Mouse (Mus musculus): Measurements from ENCODE around the gene Cldn17. TPM values are rescaled to one million over a fixed set of nuclear protein-coding genes. Genes with fewer than 3 reads are reported as not detected.

The Cldn17 gene
- total RNA-seq, 1 experiment, result not detected

GRCm38 (mm10) chr16:88506338-88506737, 440 bp downstream of the Cldn17 start:
- H3K27ac ChIP-seq (ENCODE audit: insufficient read depth, low read depth, low read length, poor library complexity, severe bottlenecking), result no peak overlapping the region
- no peaks in the 10 kb centered on the region for H3K36me3 ChIP-seq (ENCODE audit: control insufficient read depth, insufficient read depth, low read length, poor library complexity, severe bottlenecking)
- H3K4me3 ChIP-seq (ENCODE audit: insufficient read depth in 1 of 2, low read depth in 1 of 2, low read length in 2 of 2, poor library complexity in 1 of 2, severe bottlenecking in 1 of 2), result no peak overlapping the region
- no peaks in the 10 kb centered on the region for H3K9me3 ChIP-seq (ENCODE audit: control insufficient read depth, insufficient read depth, low read depth, low read length)
- no peak overlapping the region for H3K9ac ChIP-seq (ENCODE audit: insufficient read depth, low read depth, low read length, poor library complexity, severe bottlenecking)
- in situ Hi-C loops (cut with MboI; ENCODE audit: low sequenced_read_pairs in 2 of 2, unreplicated experiment in 2 of 2), result no loop called here
- TF ChIP-seq MAFK (IDR thresholded peaks at IDR 0.05; ENCODE audit: insufficient read depth, low read depth, low read length) (no peak), HCFC1 (IDR thresholded peaks at IDR 0.05; ENCODE audit: borderline replicate concordance, insufficient read depth, low read length) (no peak), CHD2 (IDR thresholded peaks at IDR 0.05; ENCODE audit: low read depth, low read length) (no peak), ZC3H11A (IDR thresholded peaks at IDR 0.05; ENCODE audit: borderline replicate concordance, low read depth, low read length) (no peak), ZNF384 (IDR thresholded peaks at IDR 0.05; ENCODE audit: low read depth, low read length) (no peak)
- DNase-seq (ENCODE audit: low read depth, low spot score), result no peak
- no peaks in the 10 kb centered on the region for H3K4me1 ChIP-seq (ENCODE audit: control insufficient read depth in 2 of 2, insufficient read depth in 2 of 2, low read length in 2 of 2, poor library complexity in 1 of 2)

- in situ Hi-C loops (cut with MboI; ENCODE audit: low sequenced_read_pairs in 2 of 2, unreplicated experiment in 2 of 2), result no loop called here
- H3K36me3 ChIP-seq (ENCODE audit: control insufficient read depth, insufficient read depth, low read length, poor library complexity, severe bottlenecking), result no peaks in the 10 kb centered on the region
- no peak overlapping the region for H3K9ac ChIP-seq (ENCODE audit: insufficient read depth, low read depth, low read length, poor library complexity, severe bottlenecking)
- DNase-seq (ENCODE audit: low read depth, low spot score), result no peak
- H3K4me1 ChIP-seq (ENCODE audit: control insufficient read depth in 2 of 2, insufficient read depth in 2 of 2, low read length in 2 of 2, poor library complexity in 1 of 2), result no peaks in the 10 kb centered on the region
- H3K9me3 ChIP-seq (ENCODE audit: control insufficient read depth, insufficient read depth, low read depth, low read length), result no peaks in the 10 kb centered on the region
- H3K4me3 ChIP-seq (ENCODE audit: insufficient read depth in 1 of 2, low read depth in 1 of 2, low read length in 2 of 2, poor library complexity in 1 of 2, severe bottlenecking in 1 of 2), result no peak overlapping the region
- H3K27ac ChIP-seq (ENCODE audit: insufficient read depth, low read depth, low read length, poor library complexity, severe bottlenecking), result no peak overlapping the region
- TF ChIP-seq ZC3H11A (IDR thresholded peaks at IDR 0.05; ENCODE audit: borderline replicate concordance, low read depth, low read length) (no peak), CHD2 (IDR thresholded peaks at IDR 0.05; ENCODE audit: low read depth, low read length) (no peak), ZNF384 (IDR thresholded peaks at IDR 0.05; ENCODE audit: low read depth, low read length) (no peak), MAFK (IDR thresholded peaks at IDR 0.05; ENCODE audit: insufficient read depth, low read depth, low read length) (no peak), HCFC1 (IDR thresholded peaks at IDR 0.05; ENCODE audit: borderline replicate concordance, insufficient read depth, low read length) (no peak)
Measured at GRCm38 (mm10) chr16:88488096-88488495, 18.7 kb downstream of the Cldn17 start.

DNA sequence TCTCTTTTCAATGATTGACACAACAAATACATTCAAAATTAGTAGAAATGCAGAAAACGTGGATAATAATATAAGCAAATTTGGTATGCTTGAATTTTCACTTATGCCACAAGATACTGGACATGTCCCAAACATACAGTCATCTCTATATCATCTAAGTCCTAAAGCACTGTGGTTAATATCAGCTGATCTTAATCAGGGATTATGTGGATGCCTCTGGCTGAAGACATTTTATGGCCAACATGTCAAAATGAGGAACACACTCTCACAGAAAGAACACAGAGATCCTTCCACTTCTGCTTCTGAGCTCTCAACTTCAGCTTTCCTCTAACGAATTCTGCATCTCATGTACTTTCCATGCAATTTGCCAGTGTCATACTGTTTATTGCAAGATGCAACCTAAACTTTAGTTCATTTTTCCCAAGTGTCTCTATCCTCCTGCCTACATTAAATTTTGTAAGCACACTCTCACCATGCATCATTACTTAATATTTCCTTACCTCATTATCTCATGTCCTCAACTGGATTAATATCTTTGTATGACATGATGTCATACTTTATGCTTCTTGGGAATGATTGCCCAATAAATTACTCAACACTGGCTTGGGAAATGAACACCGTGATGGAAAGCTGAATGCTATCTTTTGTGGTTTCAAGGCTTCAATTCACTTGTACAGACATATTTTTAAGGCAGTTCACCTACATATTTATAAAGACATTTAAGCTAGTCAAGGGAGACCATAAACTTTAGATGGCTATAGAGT, 26.6 kb downstream of the Cldn17 start:
- Histone ChIP-seq H3K9me3 (ENCODE audit: control insufficient read depth, insufficient read depth, low read depth, low read length) (no peaks in the 10 kb centered on the region), H3K36me3 (ENCODE audit: control insufficient read depth, insufficient read depth, low read length, poor library complexity, severe bottlenecking) (no peaks in the 10 kb centered on the region), H3K27ac (ENCODE audit: insufficient read depth, low read depth, low read length, poor library complexity, severe bottlenecking) (no peak overlapping the region), H3K4me3 (ENCODE audit: insufficient read depth in 1 of 2, low read depth in 1 of 2, low read length in 2 of 2, poor library complexity in 1 of 2, severe bottlenecking in 1 of 2) (no peak overlapping the region), H3K4me1 (ENCODE audit: control insufficient read depth in 2 of 2, insufficient read depth in 2 of 2, low read length in 2 of 2, poor library complexity in 1 of 2) (no peaks in the 10 kb centered on the region), H3K9ac (ENCODE audit: insufficient read depth, low read depth, low read length, poor library complexity, severe bottlenecking) (no peak overlapping the region)
- in situ Hi-C loops (cut with MboI; ENCODE audit: low sequenced_read_pairs in 2 of 2, unreplicated experiment in 2 of 2), result no loop called here
- no peak for DNase-seq (ENCODE audit: low read depth, low spot score)
- TF ChIP-seq ZC3H11A (IDR thresholded peaks at IDR 0.05; ENCODE audit: borderline replicate concordance, low read depth, low read length) (no peak), CHD2 (IDR thresholded peaks at IDR 0.05; ENCODE audit: low read depth, low read length) (no peak), MAFK (IDR thresholded peaks at IDR 0.05; ENCODE audit: insufficient read depth, low read depth, low read length) (no peak), ZNF384 (IDR thresholded peaks at IDR 0.05; ENCODE audit: low read depth, low read length) (no peak), HCFC1 (IDR thresholded peaks at IDR 0.05; ENCODE audit: borderline replicate concordance, insufficient read depth, low read length) (no peak)

GRCm38 (mm10) chr16:88463235-88463634, 43.5 kb downstream of the Cldn17 start:
- no peaks in the 10 kb centered on the region for H3K36me3 ChIP-seq (ENCODE audit: control insufficient read depth, insufficient read depth, low read length, poor library complexity, severe bottlenecking)
- H3K9ac ChIP-seq (ENCODE audit: insufficient read depth, low read depth, low read length, poor library complexity, severe bottlenecking), result no peak overlapping the region
- H3K27ac ChIP-seq (ENCODE audit: insufficient read depth, low read depth, low read length, poor library complexity, severe bottlenecking), result no peak overlapping the region
- in situ Hi-C loops (cut with MboI; ENCODE audit: low sequenced_read_pairs in 2 of 2, unreplicated experiment in 2 of 2), result no loop called here
- H3K4me3 ChIP-seq (ENCODE audit: insufficient read depth in 1 of 2, low read depth in 1 of 2, low read length in 2 of 2, poor library complexity in 1 of 2, severe bottlenecking in 1 of 2), result no peak overlapping the region
- H3K9me3 ChIP-seq (ENCODE audit: control insufficient read depth, insufficient read depth, low read depth, low read length), result no peaks in the 10 kb centered on the region
- H3K4me1 ChIP-seq (ENCODE audit: control insufficient read depth in 2 of 2, insufficient read depth in 2 of 2, low read length in 2 of 2, poor library complexity in 1 of 2), result no peaks in the 10 kb centered on the region
- no peak for DNase-seq (ENCODE audit: low read depth, low spot score)
- TF ChIP-seq ZC3H11A (IDR thresholded peaks at IDR 0.05; ENCODE audit: borderline replicate concordance, low read depth, low read length) (no peak), CHD2 (IDR thresholded peaks at IDR 0.05; ENCODE audit: low read depth, low read length) (no peak), HCFC1 (IDR thresholded peaks at IDR 0.05; ENCODE audit: borderline replicate concordance, insufficient read depth, low read length) (no peak), ZNF384 (IDR thresholded peaks at IDR 0.05; ENCODE audit: low read depth, low read length) (no peak), MAFK (IDR thresholded peaks at IDR 0.05; ENCODE audit: insufficient read depth, low read depth, low read length) (no peak)

Other genes with a start within 250 kb of the Cldn17 start
- not detected in 2 replicates for gene Grik1, start 216.7 kb downstream of the Cldn17 start, total RNA-seq (2012; rRNA removed)
- gene Cldn8, start 56.2 kb upstream of the Cldn17 start, total RNA-seq (2012; rRNA removed), result 0.09 TPM in 1 of 2 replicates, not detected in the other
- not detected in 2 replicates for gene Krtap24-1, start 105.3 kb upstream of the Cldn17 start, total RNA-seq (2012; rRNA removed)
- not detected in 2 replicates for gene 2310079G19Rik, start 120.7 kb upstream of the Cldn17 start, total RNA-seq (2012; rRNA removed)
- not detected in 2 replicates for gene Krtap26-1, start 140.8 kb upstream of the Cldn17 start, total RNA-seq (2012; rRNA removed)
- not detected in 2 replicates for gene Krtap27-1, start 164.7 kb upstream of the Cldn17 start, total RNA-seq (2012; rRNA removed)
- not detected in 2 replicates for gene 2310061N02Rik, start 201.0 kb upstream of the Cldn17 start, total RNA-seq (2012; rRNA removed)
- gene Krtap13-1, start 221.9 kb upstream of the Cldn17 start, total RNA-seq (2012; rRNA removed), result not detected in 2 replicates
- not detected in 2 replicates for gene Krtap13, start 244.7 kb upstream of the Cldn17 start, total RNA-seq (2012; rRNA removed)